Mouse (Mus musculus): ENCODE results near the gene Ttf2.

Ttf2 gene

DNA sequence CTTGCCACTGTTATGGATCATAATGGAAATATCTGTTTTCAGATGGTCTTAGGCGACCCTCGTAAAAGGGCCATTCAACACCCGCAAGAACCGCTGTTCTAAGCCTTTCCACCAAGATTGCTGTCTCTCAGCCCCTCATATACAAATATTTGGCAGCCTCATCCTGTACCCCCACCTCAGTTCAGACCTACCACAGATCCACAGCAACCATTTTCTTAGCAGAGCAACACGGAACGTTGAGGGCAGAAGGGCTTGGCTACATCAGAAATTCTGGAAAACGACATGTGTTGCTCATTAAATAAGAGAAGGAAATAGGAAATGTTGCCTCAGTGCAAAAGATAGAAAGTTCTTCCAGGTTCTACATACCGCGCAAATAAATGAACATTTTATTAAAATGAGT is 58.4 kb downstream of the Ttf2 start:
- no peak for DNase-seq

DNA sequence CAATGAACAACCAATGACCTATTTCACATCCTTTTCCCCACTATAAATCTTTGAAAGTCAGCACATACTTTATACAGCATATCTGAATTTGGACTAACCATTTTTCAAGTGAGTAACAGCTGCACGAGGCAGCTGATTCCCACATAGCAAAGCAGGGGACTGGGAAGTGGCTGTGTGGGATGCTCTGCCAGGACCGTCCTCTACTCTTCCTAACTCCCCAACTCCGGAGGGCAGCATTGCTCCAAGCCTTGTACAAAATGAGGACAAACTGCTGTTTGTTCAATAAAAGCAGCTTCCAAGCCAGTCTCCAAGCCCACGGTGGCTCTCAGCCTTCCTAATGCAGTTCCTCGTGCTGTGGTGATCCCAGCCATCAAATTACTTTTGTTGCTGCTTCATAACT is 58.8 kb downstream of the Ttf2 start:
- no peak for DNase-seq

DNA sequence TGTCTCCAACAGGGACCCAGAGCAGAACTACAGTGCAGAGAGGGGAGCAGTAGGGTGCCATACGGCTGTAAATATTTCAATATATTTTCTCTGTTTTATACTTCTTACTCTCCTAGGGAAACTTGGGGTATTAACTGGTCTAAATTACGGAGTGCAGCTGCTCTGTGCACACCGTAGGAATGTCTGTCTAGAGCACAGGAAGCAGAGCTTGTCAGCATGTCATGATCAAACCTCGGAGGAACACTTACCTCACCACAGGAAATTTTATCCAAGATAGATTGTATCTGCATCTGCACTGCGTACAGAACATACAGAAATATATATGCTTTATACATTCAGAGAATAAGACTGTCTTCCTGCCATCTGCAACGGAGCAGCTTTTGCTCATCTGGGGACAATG is 60.9 kb downstream of the Ttf2 start:
- no peak for DNase-seq

DNA sequence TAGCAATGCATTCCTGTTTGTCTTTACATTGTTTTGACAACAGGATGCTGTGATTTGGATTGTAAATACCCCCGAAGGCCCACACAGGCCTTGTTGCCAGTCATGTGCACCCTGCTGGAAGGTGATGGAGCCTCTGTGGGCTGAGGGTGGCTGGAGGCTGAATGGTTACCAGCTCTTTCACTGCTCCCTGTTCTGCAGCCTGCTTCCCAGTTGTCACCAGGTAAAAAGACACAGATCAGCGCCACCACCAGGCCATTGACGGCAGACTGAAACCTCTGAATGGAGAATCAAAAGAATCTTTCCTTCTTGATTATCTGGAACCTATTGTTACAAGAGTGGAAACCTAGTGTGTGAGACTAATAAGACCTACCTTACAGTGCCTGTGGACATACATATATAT is 62.5 kb downstream of the Ttf2 start:
- peak; percentile 26 for DNase-seq

DNA sequence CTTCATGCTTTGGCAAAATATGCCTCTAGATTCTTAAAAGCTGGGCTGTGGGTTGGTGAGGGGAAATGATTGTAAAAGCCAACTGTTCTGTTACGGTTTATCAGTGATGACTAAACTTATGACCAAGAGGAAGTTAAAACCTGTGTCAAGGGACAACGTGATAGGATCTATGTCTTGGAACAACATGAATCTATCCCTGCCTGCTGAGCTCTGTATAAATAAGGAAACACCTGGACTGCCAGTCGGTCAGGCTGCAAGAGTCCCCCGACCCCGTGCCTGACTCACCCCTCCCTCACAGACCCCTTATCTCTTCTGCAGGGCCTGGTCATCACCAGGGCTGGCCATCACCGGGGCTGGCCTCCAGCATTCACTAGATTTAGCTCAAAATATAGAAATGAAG is 63.3 kb downstream of the Ttf2 start:
- no peak for DNase-seq

DNA sequence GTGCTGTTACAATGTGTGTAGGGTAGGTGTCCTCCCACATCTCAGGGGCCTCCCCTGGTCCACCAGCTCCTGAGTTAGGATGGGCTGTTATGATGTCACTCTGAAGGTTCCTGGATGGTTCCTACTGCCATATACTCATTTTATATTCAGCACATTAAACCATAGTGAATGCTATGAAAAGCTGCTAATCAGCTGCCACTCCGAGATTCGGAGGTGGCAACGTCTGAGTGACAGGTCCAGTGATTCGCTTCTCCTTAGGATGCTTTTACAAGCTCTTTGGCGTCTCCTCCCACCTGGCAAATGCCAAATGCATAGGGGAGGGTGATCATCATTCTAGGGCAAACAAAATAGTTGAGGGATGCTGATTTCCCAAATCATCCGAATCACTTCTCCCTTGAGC is 74.0 kb downstream of the Ttf2 start:
- DNase-seq, result no peak

DNA sequence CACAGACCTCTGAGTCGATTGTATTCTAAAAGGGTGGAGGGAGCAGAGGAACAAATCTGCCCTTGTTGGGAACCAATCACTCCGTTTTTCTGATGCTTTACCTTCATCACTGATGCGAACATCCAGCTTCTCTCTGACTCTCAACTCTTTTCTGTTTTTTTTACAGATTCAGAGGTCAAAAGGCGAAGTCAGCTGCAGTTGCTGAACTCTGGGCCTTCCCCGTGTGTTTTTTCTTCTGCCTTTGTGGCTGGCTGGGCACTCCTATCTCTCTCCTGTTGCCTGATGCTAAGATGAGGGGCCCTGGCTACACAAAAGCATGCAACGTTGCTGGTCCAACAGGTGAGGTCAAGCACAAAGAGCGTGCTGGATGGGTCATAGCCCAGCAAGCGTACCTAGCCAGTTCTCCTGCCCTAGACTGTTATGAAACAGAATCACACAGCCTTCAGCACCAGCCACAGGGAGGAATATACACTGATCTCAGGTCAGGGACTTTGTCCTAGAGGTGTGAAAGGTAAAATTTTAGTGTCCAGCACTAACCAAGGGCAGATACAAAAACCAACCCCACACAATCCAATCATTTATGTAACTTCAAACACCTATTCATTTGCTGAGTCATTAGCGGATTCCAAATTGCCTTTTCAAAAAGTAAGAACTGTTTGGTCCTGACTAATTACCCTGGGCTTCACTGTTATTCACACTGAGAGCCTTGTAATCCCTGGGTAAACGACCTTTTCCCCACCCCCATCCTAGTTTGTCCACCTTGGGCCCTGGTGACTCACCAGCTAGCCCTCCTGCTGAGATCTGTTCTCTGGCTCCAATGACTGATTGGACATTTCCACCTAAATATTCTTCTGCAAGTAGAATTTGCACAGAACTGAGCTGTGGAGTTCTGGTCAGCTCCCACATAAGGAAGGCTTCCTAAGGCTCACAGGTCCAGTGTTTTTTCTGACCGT is 76.8 kb downstream of the Ttf2 start:
- no peak for DNase-seq

DNA sequence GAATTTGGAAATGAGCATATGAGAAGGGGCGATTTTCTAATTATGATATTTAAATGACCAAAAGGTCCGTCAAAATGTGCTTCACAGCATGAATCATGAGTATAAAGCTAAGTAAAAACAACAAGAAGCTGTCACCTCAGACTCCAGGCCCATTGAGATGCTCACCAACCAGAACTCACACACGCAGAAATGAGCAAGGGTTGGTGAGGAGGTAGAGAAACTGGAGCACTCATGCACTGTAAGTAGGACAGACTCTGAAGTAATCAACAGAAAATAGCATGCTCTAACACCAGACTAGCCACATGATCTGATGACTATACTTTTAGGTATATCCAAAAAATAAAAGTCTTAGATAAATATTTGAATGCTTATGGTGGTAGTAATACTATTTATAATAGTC is 79.1 kb downstream of the Ttf2 start:
- DNase-seq, result no peak

DNA sequence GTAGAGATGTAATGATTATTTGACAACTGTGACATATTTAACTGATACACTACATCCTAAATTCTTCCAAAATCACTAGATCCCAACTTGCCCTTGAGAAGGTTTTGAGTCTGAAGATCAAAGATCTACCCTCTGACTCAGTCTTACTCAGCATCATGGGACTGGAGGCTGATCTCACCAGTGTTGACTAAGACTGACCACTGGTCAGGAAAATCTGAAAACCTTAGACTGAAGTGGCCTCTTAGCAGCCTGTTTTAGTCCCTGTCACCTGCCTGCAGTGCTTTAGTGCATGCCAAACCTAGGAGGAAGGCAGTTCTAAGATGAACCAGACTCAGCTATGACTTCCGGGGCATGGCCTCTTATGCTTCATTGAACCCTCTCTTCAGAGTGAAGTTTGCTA is 80.2 kb downstream of the Ttf2 start:
- no peak for DNase-seq

Data from lung, postnatal 10 days (tissue).